Mouse (Mus musculus) cortical plate, adult 2 months (tissue): ENCODE measurements around the gene Bdkrb2. TPM values are rescaled to one million over a fixed set of nuclear protein-coding genes. Genes with fewer than 3 reads are reported as not detected.

Experiments used
- H3K27ac ChIP-seq: fragments of 200-500 bp; 2 replicates; pipeline ENCODE4 v1.5.1; 2012; ENCODE audit warnings: low read length, control low read depth, inconsistent platforms; ENCODE audit not compliant: insufficient read depth
- H3K4me1 ChIP-seq: fragments of 200-500 bp; 2 replicates; pipeline ENCODE4 v1.6.1; 2011; ENCODE audit warnings: low read length; ENCODE audit not compliant: control insufficient read depth, insufficient read depth
- H3K4me3 ChIP-seq: fragments of 200-500 bp; 2 replicates; pipeline ENCODE4 v1.5.1; 2011; ENCODE audit warnings: mild to moderate bottlenecking, low read length, control low read depth; ENCODE audit not compliant: insufficient read depth
- CTCF ChIP-seq: fragments of 200-500 bp; IDR thresholded peaks from 2 replicates; pipeline ENCODE4 v1.5.1; 2011; ENCODE audit warnings: mild to moderate bottlenecking, control low read depth, low read length; ENCODE audit not compliant: insufficient read depth; ENCODE audit errors: extremely low read depth
- POLR2A ChIP-seq: fragments of 200-500 bp; IDR thresholded peaks from 2 replicates; pipeline ENCODE4 v1.6.1; 2011; ENCODE audit warnings: mild to moderate bottlenecking, low read length, control low read depth; ENCODE audit not compliant: insufficient read depth; ENCODE audit errors: extremely low read depth
- polyA plus RNA-seq: library from polyadenylated mRNA; depleted of rRNA; stranded (reverse); fragments of >200 nt; gene quantifications from 2 replicates; pipeline ENCODE4 v1.2.3, GENCODE M21; 2012

Bdkrb2 gene
- polyA plus RNA-seq, 1 experiment: 0.38 TPM

GRCm38 (mm10) chr12:105557250-105557925 is 5.6 kb upstream of the Bdkrb2 start:
- no peak overlapping the region for H3K27ac ChIP-seq
- H3K4me3 ChIP-seq: no peak overlapping the region
- TF ChIP-seq CTCF (no peak), POLR2A (no peak)
- peaks cover 7% of the 10 kb centered on the region for H3K4me1 ChIP-seq

- TF ChIP-seq CTCF (no peak), POLR2A (no peak)
- peaks cover 7% of the 10 kb centered on the region for H3K4me1 ChIP-seq
- H3K4me3 ChIP-seq: no peak overlapping the region
- no peak overlapping the region for H3K27ac ChIP-seq
Measured at GRCm38 (mm10) chr12:105561007-105561534, 2.0 kb upstream of the Bdkrb2 start.

- Histone ChIP-seq H3K27ac (no peak overlapping the region), H3K4me3 (no peak overlapping the region), H3K4me1 (peaks cover 7% of the 10 kb centered on the region)
- no peak for TF ChIP-seq POLR2A
- no peak for TF ChIP-seq CTCF
Measured at GRCm38 (mm10) chr12:105562056-105562820, 788 bp upstream of the Bdkrb2 start.

- Histone ChIP-seq H3K4me1 (peaks cover 7% of the 10 kb centered on the region), H3K27ac (no peak overlapping the region), H3K4me3 (no peak overlapping the region)
- no peak for TF ChIP-seq POLR2A
- TF ChIP-seq CTCF: no peak
Measured at GRCm38 (mm10) chr12:105563726-105564275, 775 bp downstream of the Bdkrb2 start.

- H3K4me1 ChIP-seq: peaks cover 7% of the 10 kb centered on the region
- H3K4me3 ChIP-seq: no peak overlapping the region
- TF ChIP-seq CTCF (no peak), POLR2A (no peak)
- H3K27ac ChIP-seq: no peak overlapping the region
Measured at GRCm38 (mm10) chr12:105565221-105565620, 2.2 kb downstream of the Bdkrb2 start.

GRCm38 (mm10) chr12:105571867-105572266 is 8.8 kb downstream of the Bdkrb2 start:
- no peak overlapping the region for H3K27ac ChIP-seq
- no peak for TF ChIP-seq POLR2A
- no peak for TF ChIP-seq CTCF
- H3K4me3 ChIP-seq: no peak overlapping the region
- no peaks in the 10 kb centered on the region for H3K4me1 ChIP-seq

GRCm38 (mm10) chr12:105572622-105573021 is 9.6 kb downstream of the Bdkrb2 start:
- no peaks in the 10 kb centered on the region for H3K4me1 ChIP-seq
- TF ChIP-seq POLR2A (no peak), CTCF (no peak)
- no peak overlapping the region for H3K27ac ChIP-seq

GRCm38 (mm10) chr12:105574356-105574755 is 11.3 kb downstream of the Bdkrb2 start:
- TF ChIP-seq POLR2A (no peak), CTCF (no peak)
- no peak overlapping the region for H3K27ac ChIP-seq
- H3K4me3 ChIP-seq: no peak overlapping the region
- no peaks in the 10 kb centered on the region for H3K4me1 ChIP-seq

More at GRCm38 (mm10) chr12:105572622-105573021, 9.6 kb downstream of the Bdkrb2 start:
- H3K4me3 ChIP-seq: no peak overlapping the region

- TF ChIP-seq POLR2A (no peak), CTCF (no peak)
- no peak overlapping the region for H3K4me3 ChIP-seq
- H3K4me1 ChIP-seq: no peaks in the 10 kb centered on the region
- H3K27ac ChIP-seq: no peak overlapping the region
Measured at GRCm38 (mm10) chr12:105580490-105580889, 17.5 kb downstream of the Bdkrb2 start.

- no peak overlapping the region for H3K4me3 ChIP-seq
- TF ChIP-seq POLR2A: no peak
- no peak for TF ChIP-seq CTCF
- no peak overlapping the region for H3K27ac ChIP-seq
- no peaks in the 10 kb centered on the region for H3K4me1 ChIP-seq
Measured at GRCm38 (mm10) chr12:105582486-105582885, 19.5 kb downstream of the Bdkrb2 start.
